Mouse (Mus musculus) mature B cell (primary cell): ENCODE measurements around the gene Kidins220.

ENCODE experiments used
- in situ Hi-C: fragments of 300-500 bp; cut with MboI; formaldehyde crosslinking; loops from 2 replicates; pipeline ENCODE4 v1.14.3; 2019

Gene Kidins220

DNA sequence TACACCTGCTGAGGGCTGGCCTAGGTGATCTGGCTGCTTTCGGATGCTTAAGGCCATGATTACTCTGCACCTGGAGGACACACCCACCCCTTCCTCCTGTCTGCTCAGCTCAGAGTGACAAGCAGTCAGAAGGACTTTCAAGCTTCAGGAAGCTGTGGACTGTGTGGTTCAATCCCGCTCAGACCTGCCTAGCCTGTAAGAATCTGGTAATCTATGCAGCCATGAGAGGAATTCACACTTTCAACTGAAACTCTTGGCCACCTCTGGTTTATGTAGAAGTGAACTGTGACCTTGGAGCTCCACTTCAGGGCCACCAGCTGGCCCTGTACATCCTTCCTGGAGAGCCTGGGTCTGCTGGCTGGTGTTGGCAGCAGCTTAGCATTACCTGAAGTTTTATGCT lies 134.1 kb downstream of the Kidins220 start:
- in situ Hi-C loops = no loop called here

DNA sequence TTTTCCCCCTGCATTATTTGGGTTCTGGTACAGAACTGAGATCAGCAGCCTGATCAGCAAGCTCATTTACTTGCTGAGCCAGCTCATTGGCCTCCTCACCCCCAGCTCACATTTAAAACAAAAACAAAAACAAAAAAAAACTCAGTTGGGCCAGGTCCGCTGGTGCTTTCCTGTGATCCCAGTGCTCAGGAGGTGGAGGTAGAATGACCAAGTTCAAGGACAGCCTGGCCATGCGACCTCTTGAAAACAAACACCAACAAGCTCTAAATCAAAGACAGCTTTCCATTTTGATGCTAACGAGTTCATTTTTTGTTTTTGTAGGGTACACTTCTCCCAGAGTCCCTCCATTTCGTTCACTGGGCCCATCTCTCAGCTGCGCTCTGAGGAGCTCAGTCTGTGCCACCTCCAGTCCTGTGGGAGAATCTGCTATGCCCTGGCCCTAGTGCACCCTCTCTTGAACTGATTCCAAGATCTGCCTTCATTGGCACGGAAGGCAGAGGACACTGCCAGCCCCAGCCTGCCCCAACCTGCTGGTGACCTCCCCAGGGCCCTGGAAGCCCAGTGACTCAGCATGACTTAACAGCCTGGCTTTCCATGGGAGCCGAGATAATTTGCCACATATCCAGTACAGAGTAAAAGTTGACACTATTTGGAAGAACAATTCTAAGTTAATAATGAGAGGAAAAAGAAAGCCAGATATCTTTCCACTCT lies 135.4 kb downstream of the Kidins220 start:
- in situ Hi-C loops = no loop called here

DNA sequence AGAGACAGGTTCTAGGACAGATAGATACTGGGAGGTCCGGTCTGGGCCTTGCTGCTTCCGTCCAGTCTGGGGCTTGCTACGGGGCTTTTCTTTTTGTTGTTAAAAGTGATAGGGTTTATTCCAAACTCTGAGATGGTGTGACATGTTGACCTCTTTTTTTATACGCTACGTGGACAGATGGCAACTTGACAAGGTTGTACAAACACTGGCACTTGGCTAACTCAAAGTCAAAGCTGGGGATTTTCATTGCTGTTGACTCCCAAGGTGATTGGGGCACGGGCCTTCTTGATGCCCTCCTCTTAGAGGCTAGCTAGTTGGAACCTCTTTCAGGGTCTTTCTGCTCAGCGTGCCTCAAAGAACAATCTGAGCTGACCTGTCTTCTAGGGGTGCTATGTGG lies 136.0 kb downstream of the Kidins220 start:
- in situ Hi-C loops = no loop called here
